Mouse (Mus musculus) spleen, adult 18-20 months (tissue): ENCODE results near the gene Fitm1.

Experiments
- DNase-seq, 2 experiments: peaks; one replicate each; pipeline ENCODE4 v3.0.0; 2022; ENCODE audit warnings: mixed read lengths in 2 of 2

Gene Fitm1

DNA sequence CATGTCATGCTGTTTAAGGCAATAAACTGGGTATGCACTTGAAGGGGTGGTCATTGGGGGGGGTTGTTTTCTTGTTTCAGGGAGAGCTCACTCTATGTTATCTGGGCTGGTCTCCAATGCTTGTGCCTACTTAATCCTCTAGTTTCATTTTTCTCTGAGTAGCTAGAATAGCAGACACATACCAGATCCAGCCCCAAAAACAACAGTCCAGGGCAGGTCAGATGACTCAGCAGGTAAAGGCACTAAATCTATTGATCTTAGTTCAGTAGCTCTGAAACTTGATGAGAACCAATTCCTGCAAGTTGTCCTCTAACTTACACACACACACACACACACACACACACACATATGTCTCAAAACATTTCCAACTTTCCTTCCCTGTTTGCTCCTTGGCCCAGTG lies 3.7 kb upstream of the Fitm1 start:
- no peak for DNase-seq

DNA sequence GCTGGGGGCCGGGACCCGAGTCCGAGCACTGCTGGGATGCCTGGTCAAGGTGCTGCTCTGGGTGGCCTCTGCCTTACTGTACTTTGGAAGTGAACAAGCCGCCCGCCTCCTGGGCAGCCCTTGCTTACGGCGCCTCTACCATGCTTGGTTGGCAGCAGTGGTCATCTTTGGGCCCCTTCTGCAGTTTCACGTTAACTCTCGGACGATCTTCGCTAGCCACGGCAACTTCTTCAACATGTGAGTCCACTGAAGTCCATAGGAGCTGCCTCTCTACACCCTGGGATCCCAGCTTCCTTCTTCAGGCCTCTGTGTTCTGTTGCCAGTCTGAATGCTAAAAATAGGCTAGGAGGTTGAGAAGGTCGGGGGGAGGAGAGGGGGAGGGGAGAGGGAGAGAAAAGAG lies 294 bp downstream of the Fitm1 start:
- no peak for DNase-seq

DNA sequence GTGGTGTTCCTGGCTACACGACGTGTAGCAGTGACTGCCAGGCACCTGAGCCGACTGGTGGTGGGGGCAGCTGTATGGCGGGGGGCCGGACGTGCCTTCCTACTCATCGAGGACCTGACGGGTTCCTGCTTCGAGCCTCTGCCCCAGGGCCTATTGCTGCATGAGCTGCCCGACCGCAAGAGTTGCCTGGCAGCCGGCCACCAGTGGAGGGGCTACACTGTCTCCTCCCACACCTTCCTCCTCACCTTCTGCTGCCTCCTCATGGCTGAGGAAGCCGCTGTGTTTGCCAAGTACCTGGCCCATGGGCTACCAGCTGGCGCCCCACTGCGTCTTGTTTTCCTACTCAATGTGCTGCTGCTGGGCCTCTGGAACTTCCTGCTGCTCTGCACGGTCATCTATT lies 959 bp downstream of the Fitm1 start:
- DNase-seq: no peak

DNA sequence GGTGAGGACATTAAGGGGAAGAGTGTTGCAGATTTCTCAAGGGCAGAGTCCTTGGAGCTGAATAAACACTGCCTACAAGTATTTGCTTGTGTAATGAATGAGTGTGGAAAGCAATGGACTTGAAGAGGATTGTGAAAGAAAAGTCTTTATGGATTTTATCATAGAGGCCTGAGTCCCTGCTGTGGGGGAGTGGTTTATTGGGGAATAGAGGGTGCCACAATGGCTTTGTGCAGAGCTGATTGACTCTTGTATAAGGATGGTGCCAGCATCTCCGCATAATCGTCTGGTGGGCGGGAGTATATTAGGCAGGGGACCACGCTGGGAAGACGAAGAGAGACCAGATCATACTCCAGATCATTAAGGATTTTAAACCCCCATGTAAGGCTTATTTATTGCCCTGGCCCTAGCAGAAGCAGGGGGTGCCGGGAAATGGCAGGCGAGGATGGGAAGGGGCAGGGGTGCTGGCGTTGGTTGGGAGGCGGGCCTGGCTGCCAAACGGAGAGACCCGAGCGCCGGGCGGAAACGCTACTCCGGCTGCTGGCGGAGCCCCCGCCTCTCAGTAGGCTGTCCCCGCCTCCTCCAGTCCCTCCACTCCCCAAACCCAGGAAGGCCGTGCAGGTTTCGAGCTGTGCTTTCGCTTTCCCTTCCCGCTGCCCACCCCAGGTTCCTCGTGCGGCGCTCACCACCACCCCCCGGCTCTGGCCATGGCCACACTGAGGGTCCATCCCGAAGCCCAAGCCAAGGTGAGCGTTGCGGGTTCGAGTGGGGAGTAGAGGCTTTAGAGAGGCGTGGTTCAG lies 2.7 kb downstream of the Fitm1 start, which contains the start of gene Psme1:
Psme1 (plus strand) TSS at position 253 of the 797 bp plus-strand sequence.
- DNase-seq: peak; percentile 78 to 81

DNA sequence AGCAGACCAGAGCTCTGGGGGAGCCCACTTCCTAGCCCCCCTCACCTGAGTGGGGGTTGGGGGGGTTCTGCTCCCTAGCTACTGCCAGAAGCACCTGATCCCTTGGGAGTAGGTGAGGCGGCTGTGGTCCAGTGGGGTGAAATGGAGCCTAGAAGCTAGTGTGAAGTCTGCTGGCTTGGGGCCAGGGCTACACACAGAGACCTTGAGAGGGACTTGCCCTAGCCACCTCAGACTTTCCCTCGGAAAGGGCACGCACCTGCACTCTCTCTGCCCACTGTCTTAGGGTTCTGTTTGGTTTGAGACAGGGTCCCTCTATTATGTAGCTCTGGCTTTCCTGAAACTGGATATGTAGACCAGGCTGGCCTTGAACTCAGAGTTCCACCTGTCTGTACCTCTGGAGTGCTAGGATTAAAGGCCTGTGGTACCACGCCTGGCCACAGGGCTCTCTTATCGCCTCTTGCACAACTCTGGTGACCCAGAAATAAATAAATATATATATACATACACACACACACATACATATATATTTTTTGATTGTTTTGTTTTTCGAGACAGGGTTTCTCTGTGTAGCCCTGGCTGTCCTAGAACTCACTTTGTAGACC lies 3.4 kb downstream of the Fitm1 start:
- DNase-seq: peak in 1 of 2 experiments; percentile 65

DNA sequence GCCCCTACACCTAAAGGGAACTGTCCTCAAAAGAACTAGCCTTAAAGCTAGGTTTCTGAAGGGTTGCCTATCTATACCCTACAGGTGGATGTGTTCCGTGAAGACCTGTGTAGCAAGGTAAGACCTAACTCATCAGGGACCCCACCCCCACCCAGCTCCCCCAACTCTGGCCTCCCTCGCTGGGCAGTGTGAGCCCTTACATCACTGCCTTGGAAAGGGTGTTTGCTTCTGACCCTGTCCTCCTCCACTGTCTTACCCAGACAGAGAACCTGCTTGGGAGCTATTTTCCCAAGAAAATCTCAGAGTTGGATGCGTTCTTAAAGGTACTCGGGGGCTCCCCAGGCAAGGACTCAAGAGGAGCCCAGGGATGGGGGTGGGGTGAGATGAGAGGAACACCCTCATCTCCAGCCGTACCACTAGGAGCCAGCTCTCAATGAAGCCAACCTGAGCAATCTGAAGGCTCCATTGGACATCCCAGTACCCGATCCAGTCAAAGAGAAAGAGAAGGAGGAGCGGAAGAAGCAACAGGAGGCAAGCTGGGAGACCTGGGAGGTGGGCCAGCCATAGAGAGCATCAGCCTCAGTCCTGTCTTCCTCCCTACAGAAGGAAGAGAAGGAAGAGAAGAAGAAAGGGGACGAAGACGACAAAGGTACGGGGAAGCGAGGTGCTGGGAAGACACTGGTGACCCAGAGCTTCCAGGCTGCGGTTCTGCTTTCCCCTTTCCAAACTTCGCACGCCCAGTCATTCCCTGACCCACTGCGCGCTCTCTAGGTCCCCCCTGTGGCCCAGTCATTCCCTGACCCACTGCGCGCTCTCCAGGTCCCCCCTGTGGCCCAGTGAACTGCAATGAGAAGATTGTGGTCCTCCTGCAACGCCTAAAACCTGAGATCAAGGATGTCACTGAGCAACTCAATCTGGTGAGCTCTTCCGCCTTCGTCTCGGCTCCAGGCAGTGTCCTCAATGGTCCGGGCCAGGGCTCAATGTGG lies 4.4 kb downstream of the Fitm1 start:
- no peak for DNase-seq

DNA sequence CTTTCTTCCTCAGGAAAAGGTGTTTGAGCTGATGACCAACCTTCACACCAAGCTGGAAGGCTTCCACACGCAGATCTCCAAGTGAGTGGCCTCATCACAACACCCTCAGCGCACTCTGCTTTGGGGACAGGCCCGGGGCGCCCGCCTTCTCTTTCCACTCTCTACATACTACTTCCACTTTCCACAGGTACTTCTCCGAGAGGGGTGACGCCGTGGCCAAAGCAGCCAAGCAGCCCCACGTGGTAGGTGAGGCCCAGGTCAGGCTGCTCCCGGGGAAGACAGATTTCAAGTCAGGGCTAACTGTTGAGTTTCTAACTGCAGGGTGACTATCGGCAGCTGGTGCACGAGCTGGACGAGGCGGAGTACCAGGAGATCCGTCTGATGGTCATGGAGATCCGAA lies 5.3 kb downstream of the Fitm1 start:
- DNase-seq: no peak

DNA sequence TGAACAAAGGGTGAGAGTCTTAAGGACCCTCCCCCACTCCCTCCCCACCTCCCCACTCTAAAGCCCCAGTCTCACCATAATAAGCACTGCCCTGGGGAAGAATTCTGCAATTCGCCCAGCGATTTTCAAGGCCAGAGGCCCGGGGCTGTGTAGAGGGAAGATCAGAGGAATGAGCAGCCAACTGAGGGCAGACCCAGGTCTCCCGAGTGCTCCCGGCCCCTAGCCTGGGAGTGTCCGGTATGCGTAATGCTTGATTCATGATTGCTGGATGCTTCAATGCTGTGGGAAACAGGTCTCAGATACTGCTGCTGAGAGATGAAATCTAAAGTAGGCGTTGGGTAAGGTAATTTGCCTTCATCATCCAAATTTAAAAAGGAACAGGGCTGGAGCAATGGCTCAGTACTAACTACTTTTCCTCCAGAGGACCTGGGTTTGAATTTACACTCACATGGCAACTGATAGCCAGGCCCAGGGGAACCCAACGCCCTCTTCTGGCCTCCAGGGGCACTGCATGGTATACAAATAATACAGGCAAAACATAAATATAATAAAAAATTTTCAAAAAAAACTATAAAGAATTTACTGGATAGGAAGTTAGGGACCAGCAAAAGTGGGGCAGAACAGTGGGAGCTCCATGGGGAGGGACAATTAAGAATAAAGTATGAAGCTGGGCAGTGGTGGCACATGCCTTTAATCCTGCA lies 6.7 kb downstream of the Fitm1 start:
- no peak for DNase-seq

DNA sequence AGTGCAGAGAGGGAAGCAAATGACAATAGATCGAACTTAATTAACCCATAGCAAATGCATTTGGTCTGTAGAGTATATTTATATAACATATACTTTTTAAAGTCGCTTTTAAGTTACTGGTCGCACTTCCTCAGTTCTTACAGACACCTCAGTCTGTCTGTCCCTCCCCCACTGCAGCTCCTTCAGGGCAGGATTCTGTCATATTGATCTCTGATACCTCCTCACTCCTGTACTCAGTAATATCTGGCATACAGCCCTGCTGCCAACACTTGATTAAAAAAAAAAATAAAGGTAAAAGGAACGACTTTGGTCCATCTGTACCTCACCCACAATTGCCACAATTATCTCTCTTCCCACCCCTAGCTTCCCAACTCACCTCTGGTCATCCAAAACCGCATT lies 8.9 kb downstream of the Fitm1 start:
- DNase-seq: no peak

DNA sequence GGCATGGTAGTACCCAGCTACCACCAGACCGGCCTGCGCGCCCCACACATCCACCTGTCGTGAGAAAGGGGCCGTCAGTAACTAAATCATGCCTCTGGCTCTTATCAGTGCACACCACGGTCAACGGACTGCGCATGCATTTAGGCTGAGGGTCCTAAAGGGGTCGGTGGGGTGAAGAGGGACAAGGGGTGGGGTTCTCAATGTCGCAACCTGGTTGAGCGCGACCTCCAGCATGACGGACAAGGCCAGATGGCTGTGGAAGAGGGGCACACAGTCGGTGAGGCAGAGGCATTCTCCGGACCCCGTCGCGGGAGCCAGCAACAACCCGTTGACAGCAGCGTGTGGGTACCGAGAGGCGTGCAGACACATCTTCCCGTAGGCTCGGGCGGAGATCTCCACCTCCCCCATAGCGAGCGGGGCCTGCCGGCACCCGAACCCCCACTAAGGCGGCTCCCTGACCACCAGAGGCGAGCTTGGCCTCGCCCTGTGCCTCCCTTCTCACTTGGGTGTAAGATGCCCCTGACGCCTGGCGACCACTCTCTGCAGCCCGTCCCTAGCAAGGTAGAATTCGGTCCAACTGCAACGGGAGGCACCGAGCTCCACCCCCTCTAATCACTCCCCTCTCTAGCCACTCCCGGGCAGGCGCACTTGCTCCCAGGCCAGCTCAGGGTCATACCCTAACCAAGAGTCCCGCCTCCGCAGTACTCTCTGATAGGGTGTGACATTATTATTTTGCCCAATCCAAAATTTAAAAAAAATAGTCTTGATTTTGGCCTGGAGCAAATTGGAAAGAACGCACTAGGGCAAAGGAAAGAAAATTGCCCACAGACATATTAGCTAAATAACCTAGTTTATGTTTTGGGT lies 9.5 kb downstream of the Fitm1 start, which contains the start of gene Emc9:
Emc9 (minus strand) TSS at position 601 of the 864 bp plus-strand sequence.
- DNase-seq: peak; percentile 69 to 73

DNA sequence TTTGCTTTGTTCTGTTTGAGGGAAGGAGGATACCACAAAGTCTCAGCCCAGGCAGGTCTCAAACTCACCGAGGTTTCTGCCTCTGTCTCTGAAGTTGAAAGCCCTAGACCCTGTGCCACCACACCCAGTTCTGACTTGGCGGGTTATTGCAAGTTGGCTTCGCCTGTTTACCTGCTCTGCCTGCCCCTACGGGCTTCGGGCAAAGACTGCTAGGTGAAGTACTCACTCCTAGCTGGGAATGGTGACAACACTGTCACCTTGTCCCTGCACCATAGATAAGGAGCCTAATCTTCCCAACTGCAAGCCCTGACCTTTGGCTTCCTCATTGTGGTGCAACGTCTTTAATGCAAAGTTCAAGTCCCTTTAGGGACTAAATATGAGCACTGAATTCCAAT lies 10.1 kb downstream of the Fitm1 start:
- DNase-seq: no peak

DNA sequence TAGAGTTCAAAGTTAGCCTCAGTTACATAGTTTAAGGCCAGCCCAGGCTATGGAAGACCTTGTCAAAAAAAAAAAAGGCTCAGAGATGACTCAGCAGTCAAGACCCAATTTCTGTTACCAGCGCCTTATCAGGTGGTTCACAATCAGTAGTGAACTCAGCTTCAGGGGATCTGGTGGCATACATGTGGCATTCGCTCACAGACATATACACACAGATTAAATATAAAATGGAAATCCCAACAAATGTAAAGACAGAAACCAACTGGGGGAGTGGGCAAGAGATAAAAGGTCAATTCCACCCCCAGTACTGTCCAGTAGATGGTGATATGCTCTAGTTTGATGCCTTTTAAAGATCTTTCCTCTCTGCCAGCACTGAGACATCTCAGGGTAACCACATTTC lies 10.7 kb downstream of the Fitm1 start:
- no peak for DNase-seq

DNA sequence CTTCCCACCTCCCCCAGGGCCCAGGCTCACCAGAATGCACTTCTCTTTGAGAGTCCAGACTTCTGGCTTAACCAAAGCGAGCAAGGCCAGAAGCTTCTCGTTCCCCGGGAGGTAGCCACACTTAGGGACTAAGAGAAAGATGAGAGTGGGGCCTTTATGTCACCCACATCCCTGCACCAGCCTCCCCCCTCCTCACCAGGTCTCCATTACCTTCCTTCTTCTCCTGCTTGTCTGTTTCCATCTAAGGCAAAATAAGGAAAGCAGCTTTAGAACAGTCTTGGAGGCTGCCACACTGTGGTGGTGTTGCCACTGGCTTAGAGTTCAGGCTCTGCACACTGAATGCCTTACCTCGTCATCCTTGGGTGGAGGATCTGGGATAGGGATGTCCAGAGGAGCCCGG lies 13.9 kb downstream of the Fitm1 start:
- no peak for DNase-seq

DNA sequence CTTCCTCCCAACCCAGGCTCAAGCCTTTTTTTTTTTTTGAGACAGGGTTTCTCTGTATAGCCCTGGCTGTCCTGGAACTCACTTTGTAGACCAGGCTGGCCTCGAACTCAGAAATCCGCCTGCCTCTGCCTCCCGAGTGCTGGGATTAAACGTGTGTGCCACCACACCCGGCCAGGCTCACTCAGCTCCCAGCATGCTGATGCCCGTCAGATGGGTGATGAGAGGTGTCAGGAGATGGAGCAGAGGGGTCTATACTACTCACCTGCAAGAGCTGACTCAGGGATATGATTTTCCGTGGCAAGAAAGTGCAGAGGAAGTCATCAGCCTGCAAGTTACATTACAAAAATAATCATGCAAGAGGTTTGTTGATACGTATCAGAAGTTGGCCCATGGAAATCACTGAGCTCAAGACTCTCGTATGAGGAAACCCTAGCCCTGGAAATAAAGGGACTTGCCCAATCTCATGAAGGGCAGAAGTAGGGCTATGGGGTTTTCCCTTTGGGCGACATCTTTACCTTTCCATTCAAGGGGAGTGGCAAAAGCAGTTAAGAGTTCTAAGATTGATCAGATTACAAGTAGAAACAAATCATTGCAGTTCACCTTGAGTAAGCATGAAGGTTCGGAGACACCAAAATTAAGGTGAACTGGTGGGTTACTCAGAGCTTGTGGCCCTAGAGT lies 14.5 kb downstream of the Fitm1 start:
- DNase-seq: no peak

DNA sequence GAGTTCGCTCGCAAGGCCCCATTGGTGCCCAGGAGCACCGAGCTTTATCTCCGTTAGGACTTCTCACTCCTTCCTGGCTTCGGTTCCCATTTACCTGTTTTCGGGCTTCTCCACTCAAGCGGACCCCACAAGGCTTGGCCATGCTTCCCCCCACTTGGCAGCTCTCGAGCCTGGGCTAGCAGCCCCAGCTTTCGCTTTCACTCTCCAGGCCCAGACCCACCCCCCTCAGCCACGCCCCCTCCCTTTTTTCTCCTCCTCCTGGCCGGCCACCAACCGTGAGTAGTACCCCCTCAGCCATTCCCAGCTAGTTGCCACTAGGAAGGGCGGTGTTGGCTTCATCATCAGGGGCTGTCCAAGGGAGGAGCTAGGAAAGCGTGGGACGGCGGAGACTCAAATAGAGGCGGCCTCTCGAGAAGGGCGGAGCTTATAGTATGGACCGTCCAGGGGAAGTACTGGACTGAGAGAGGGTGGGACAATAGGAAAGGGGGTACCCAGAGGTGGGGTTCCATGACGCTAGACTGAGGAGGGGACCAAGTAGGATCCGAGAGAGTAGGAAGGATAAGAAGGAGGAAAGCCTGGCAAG lies 15.4 kb downstream of the Fitm1 start, which contains the start of gene Psme2:
Psme2 (minus strand) TSS at position 366 of the 583 bp plus-strand sequence.
- peak; percentile 76 to 80 for DNase-seq

DNA sequence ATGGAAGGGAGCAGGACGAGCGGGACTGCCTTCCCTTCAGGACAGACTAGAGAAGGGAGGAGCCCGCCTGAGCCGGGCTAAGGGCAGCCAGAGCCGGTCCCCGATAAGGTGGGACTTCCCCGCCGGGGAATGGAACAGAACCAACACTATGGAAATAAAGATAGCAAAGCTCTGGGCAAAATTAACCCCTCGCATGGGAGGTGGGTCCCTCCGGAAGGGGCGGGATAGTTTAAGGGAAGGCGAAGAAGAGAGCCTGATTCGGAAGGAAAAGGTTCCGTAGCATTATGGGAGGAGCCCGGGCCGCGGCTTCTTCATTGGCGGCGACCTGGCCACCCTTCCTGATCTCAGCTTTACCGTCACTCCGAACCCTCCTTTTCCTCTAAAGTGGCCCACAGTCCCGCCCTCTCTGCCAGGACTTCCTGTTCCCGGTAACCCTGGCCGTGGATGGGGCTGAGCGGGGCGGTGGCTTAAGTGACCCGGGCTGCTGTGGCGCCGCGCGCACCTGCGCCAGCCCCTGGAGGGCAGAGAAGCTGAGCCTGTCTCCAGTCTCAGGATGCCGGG lies 16.0 kb downstream of the Fitm1 start, which contains the start of gene Rnf31:
Rnf31 (plus strand) TSS at position 378 of the 561 bp plus-strand sequence.
- DNase-seq: peak; percentile 82 to 89

DNA sequence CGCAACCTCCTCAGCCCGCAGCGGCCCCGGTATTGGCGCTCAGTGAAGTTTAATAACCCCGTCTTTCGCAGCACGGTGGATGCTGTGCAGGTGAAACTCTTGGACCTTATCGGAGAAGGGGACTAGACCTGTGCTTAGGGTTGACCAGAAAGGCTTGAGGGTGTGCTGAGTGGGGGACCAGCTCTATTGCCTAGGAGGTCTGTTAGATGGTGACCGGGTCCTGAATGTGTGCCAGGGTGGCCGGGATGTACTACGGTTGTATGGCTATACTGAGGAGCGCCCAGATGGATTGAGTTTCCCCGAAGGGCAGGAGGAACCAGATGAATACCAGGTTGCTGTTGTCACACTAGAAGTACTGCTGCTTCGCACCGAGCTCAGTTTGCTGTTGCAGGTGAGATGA lies 16.8 kb downstream of the Fitm1 start:
- DNase-seq: no peak

DNA sequence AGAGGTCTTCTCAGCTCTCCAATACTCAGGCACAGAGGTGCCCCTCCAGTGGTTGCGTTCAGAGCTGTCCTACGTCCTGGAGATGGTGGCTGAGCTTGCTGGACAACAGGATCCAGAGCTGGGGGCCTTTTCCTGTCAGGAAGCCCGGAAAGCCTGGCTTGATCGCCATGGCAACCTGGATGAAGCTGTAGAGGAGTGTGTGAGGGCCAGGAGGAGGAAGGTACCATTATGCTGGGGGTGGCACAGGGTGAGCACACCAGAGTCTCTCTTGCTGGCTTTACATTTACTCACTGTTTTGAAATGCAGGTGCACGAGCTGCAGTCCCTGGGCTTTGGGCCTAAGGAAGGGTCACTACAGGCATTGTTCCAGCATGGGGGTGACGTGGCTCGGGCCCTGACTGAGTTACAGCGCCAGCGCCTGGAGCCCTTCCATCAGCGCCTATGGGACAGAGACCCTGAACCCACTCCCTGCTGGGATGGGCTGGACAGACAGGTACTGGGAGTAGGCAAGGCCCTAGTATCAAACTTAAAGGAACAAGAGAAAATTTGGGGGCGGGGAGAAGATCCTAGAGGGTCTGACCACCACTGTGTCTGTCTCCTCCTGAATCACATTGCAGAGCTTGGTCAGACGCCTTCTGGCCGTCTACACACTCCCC lies 20.7 kb downstream of the Fitm1 start:
- no peak for DNase-seq
